Mouse (Mus musculus) G1E (cell line): ENCODE measurements around the gene Gbgt1.

Experiments
- CTCF ChIP-seq: IDR thresholded peaks from 2 replicates; pipeline ENCODE4 v1.5.1; 2012; ENCODE audit warnings: low read depth, low read length, inconsistent platforms, mixed read lengths
- GATA1 ChIP-seq: IDR thresholded peaks from 2 replicates; pipeline ENCODE4 v1.6.1; 2012; ENCODE audit warnings: borderline replicate concordance, low read length, inconsistent platforms, mixed read lengths
- POLR2AphosphoS5 ChIP-seq: IDR thresholded peaks from 2 replicates; pipeline ENCODE4 v1.6.1; 2012; ENCODE audit warnings: low read depth, low read length, inconsistent platforms; ENCODE audit not compliant: insufficient replicate concordance
- TAL1 ChIP-seq: conservative IDR thresholded peaks from 2 replicates; pipeline ENCODE4 v1.6.1; 2012; ENCODE audit warnings: low read depth, low read length, inconsistent platforms, mixed read lengths

- TF ChIP-seq TAL1 (no peak), GATA1 (no peak), CTCF (no peak), POLR2AphosphoS5 (no peak)
Measured at GRCm38 (mm10) chr2:28536166-28536565, 39.5 kb downstream of the Gbgt1 start.
